Mouse (Mus musculus) heart, adult 2 months (tissue): Measurements from ENCODE around the gene Vsig10l. TPM values are rescaled to one million over a fixed set of nuclear protein-coding genes. Genes with fewer than 3 reads are reported as not detected.

Experiments used
- DNase-seq, 2 experiments: peaks; one replicate each; pipeline ENCODE4 v3.0.0; 2021
- H3K27ac ChIP-seq: fragments of 200-600 bp; 2 replicates; pipeline ENCODE4 v1.8.1; 2022
- H3K27me3 ChIP-seq: fragments of 200-500 bp; 2 replicates; pipeline ENCODE4 v1.6.1; 2012; ENCODE audit warnings: mild to moderate bottlenecking, low read length, inconsistent platforms, mixed read lengths; ENCODE audit not compliant: control insufficient read depth, insufficient read depth
- H3K36me3 ChIP-seq: fragments of 200-500 bp; 2 replicates; pipeline ENCODE4 v1.6.1; 2012; ENCODE audit warnings: low read length, inconsistent platforms; ENCODE audit not compliant: control insufficient read depth, insufficient read depth
- H3K4me1 ChIP-seq: fragments of 200-500 bp; 2 replicates; pipeline ENCODE4 v1.6.1; 2011; ENCODE audit warnings: low read length; ENCODE audit not compliant: control insufficient read depth, insufficient read depth
- H3K4me3 ChIP-seq: fragments of 200-600 bp; 2 replicates; pipeline ENCODE4 v1.8.1; 2022
- H3K79me2 ChIP-seq: fragments of 200-500 bp; replicated peaks from 2 replicates; pipeline ENCODE4 v1.6.1; 2012; ENCODE audit warnings: mild to moderate bottlenecking, inconsistent platforms, low read length, moderate library complexity, mixed read lengths; ENCODE audit not compliant: control insufficient read depth, insufficient read depth
- H3K9ac ChIP-seq: fragments of 200-500 bp; 2 replicates; pipeline ENCODE4 v1.6.1; 2012; ENCODE audit warnings: low read depth, mild to moderate bottlenecking, control low read depth, inconsistent platforms, low read length, mixed read lengths
- CTCF ChIP-seq: fragments of 200-600 bp; IDR thresholded peaks from 2 replicates; pipeline ENCODE4 v1.8.1; 2022; ENCODE audit warnings: antibody characterized with exemption, mild to moderate bottlenecking, moderate library complexity
- EP300 ChIP-seq: fragments of 200-500 bp; IDR thresholded peaks from 2 replicates; pipeline ENCODE4 v1.6.1; 2011; ENCODE audit warnings: low read depth, low read length, control low read depth; ENCODE audit not compliant: insufficient read depth
- POLR2A ChIP-seq: fragments of 200-500 bp; IDR thresholded peaks from 2 replicates; pipeline ENCODE4 v1.6.1; 2011; ENCODE audit warnings: mild to moderate bottlenecking, low read depth, low read length, control low read depth; ENCODE audit not compliant: insufficient read depth
- WGBS: fragments of 180-500 bp; shearing (Covaris S2); methylation state at CpG from one replicate; pipeline ENCODE4 v1.1.7; 2018; 5-methylcytosine and 5-hydroxymethylcytosine counted together
- intact Hi-C: fragments of 180-260 bp; cut with DNase I; formaldehyde crosslinking; loops from one replicate; pipeline ENCODE4 v1.15.1; 2025
- polyA plus RNA-seq: library from polyadenylated mRNA; depleted of rRNA; stranded (reverse); fragments of >200 nt; gene quantifications from 2 replicates; pipeline ENCODE4 v1.2.3, GENCODE M21; 2012
- total RNA-seq, 2 experiments: library from RNA; stranded (reverse); gene quantifications; 2 replicates each; pipeline ENCODE4 v1.2.3; 2021

Vsig10l gene
- total and polyA plus RNA-seq, 3 experiments: 1.0 to 3.0 (median 1.1) TPM

DNA sequence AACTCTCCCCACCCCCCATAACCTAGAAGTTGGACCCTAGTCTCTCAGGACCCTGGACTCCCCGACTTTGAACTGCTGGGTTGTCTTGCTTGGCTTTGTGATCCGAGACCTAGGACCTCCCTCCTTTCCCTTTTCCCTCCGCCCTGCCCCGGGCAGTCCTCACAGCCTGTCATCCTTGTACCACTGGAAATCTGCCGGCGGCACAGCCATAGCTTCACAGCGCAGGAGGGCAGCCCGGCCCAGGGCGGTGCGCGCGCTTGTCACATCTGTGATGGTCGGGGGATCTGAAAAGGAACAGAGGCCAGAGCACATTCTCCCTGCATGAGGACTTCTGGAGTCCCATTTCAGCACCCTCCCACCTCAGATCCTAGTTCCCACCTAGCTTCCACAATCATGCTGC, 13.4 kb downstream of the Vsig10l start:
- intact Hi-C loops: no loop called here
- TF ChIP-seq POLR2A: no peak
- TF ChIP-seq CTCF: no peak
- TF ChIP-seq EP300: no peak
- no peaks in the 10 kb centered on the region for H3K4me1 ChIP-seq
- H3K4me3 ChIP-seq: no peak overlapping the region
- H3K9ac ChIP-seq: no peak overlapping the region
- H3K27me3 ChIP-seq: peaks cover 3% of the 10 kb centered on the region; the same call in 1 of the 2 replicates
- DNase-seq: no peak
- 4% methylated on average over 13 of the region's 13 CpGs for WGBS
- H3K36me3 ChIP-seq: no peaks in the 10 kb centered on the region
- no peaks in the 10 kb centered on the region for H3K79me2 ChIP-seq
- no peak overlapping the region for H3K27ac ChIP-seq

DNA sequence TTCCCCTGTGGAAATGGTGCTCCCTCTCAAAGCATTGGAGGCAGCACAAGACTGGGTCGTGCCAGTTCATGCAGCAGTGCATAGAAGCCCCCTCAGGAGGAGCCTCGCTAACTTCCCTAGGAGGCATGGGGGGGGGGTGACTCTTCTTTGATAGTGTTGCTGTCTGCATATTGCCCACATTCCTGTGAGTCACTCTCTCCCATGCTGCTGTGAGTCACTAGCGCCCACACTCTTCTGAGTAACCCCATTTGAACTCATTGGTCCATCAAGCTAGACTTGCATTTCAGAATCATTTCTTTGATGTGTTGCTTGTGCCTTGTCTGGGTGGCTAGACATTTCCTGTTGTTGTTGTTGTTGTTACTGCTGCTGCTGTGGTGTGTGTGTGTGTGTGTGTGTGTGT, 18.2 kb downstream of the Vsig10l start:
- Histone ChIP-seq H3K27me3 (peaks cover 1% of the 10 kb centered on the region; the same call in 1 of the 2 replicates), H3K36me3 (no peaks in the 10 kb centered on the region), H3K4me1 (no peaks in the 10 kb centered on the region), H3K4me3 (no peak overlapping the region), H3K79me2 (no peaks in the 10 kb centered on the region), H3K27ac (no peak overlapping the region), H3K9ac (no peak overlapping the region)
- no peak for DNase-seq
- intact Hi-C loops: no loop called here
- no peak for TF ChIP-seq EP300
- 56% methylated on average over 3 of the region's 3 CpGs for WGBS

DNA sequence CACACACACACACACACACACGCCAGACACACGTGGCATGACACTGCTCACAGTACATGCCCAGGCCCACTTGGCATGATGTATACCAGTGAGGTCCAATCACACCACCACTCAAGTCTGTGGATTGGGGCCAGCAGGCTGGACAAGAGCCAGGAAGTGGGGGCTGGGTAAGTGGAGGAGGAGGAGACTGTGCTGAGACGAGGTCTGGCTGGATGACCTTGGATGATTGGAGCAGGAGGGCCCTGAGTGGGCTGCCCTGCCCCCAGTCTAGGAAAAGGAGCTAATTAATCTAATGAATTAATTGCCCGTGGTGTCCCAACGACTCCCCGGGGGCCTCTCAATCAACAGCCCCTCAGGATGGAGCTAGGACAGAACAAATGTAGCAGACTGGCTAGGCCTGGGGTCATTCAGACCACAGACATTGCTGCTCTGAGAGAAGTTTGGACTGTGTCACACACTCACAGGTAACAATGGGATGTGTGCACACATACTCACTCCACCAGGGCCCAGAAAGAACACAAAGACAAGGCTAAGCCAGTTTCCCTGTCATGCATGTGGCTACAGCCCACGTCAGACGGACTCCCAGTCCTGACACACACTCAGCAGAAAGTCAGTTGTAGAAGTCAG, 19.3 kb downstream of the Vsig10l start:
- Histone ChIP-seq H3K79me2 (no peaks in the 10 kb centered on the region), H3K36me3 (no peaks in the 10 kb centered on the region), H3K4me1 (no peaks in the 10 kb centered on the region), H3K27me3 (no peaks in the 10 kb centered on the region; the same call in 1 of the 2 replicates), H3K9ac (no peak overlapping the region), H3K27ac (no peak overlapping the region), H3K4me3 (no peak overlapping the region)
- no peak for DNase-seq
- 67% methylated on average over 8 of the region's 8 CpGs for WGBS
- intact Hi-C loops: no loop called here
- TF ChIP-seq EP300 (no peak), CTCF (no peak), POLR2A (no peak)

DNA sequence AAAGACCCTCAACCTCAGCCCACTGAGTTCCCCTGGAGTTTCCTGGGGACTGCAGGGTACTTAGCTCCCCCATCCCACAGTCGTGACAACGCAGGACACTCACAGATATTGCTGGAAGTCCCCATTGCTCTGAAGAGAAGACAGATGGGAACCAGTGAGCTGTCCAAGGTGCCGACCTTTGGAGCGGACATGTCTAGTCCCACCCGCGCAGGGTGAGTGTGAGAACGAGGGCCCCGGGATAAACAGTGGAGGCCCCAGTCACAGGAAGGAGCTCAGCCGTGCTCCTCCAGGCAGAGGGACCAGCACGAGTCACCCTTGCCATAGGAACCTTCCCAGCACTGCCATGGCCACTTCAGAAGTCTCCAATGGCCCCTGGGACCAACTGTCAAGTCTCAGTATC, 20.3 kb downstream of the Vsig10l start:
- intact Hi-C loops: no loop called here
- Histone ChIP-seq H3K27ac (no peak overlapping the region), H3K9ac (no peak overlapping the region), H3K36me3 (no peaks in the 10 kb centered on the region), H3K79me2 (no peaks in the 10 kb centered on the region), H3K27me3 (no peaks in the 10 kb centered on the region; the same call in 1 of the 2 replicates), H3K4me1 (no peaks in the 10 kb centered on the region), H3K4me3 (no peak overlapping the region)
- WGBS: 9% methylated on average over 10 of the region's 10 CpGs
- TF ChIP-seq CTCF (no peak), POLR2A (no peak), EP300 (no peak)
- no peak for DNase-seq

DNA sequence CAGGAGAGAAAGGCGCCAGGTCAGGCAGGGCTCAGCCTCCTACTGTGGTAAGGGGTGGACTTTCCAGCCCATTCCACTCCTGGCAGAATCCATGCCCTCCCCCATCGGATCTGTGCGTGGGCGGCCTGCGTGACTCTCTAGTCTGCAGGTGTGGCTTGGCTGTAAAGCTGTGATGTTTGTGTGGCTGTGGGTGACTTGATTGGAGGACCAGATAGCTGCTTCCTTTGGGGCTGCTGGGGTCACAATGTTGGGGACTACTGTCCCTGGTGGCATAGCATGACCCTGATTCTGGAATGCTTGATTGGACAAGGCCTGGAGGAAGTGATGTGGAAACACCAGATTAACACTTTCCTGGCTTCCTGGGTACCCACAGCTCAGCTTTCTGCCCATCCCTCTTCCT, 25.7 kb downstream of the Vsig10l start:
- H3K4me1 ChIP-seq: no peaks in the 10 kb centered on the region
- no peak overlapping the region for H3K9ac ChIP-seq
- intact Hi-C loops: no loop called here
- no peaks in the 10 kb centered on the region for H3K36me3 ChIP-seq
- TF ChIP-seq CTCF (no peak), EP300 (no peak), POLR2A (no peak)
- no peak overlapping the region for H3K27ac ChIP-seq
- peaks cover 3% of the 10 kb centered on the region; the same call in 1 of the 2 replicates for H3K27me3 ChIP-seq
- DNase-seq: no peak
- no peaks in the 10 kb centered on the region for H3K79me2 ChIP-seq
- 30% methylated on average over 5 of the region's 5 CpGs for WGBS
- no peak overlapping the region for H3K4me3 ChIP-seq

DNA sequence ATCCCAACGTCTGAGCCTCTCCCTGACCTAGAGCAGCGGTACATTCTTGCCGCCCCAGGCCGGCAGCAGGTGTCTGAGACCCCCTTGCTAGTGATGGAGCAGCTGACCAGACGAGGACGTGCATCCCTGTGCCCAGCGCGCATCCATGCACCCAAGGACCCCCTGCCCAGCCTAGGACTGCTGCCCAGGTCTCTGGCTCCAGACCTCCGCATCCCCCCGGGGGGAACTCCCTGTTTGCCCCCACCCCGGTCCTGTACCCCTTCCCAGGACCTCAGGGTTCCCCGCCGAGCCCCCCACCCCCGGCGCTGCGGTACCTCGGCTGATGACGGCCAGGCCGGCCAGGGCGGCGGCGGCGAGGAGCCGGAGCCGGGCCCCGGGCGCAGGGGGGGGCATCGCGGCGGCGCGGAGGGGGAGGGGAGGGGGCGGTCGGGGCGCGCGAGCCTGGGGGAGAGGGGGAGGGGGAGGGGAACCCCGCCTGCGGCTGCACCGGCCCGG, 26.7 kb downstream of the Vsig10l start, which contains the start of gene Iglon5:
Gene Iglon5, minus strand, starts transcription at position 445 of the 495 bp plus-strand sequence.
- H3K27me3 ChIP-seq: peaks cover 3% of the 10 kb centered on the region; the same call in 1 of the 2 replicates
- no peaks in the 10 kb centered on the region for H3K4me1 ChIP-seq
- no peak within 1 kb of the TSS for H3K9ac ChIP-seq
- H3K4me3 ChIP-seq: no peak within 1 kb of the TSS
- no peaks in the 10 kb centered on the region for H3K79me2 ChIP-seq
- TF ChIP-seq CTCF: no peak
- no peak for TF ChIP-seq EP300
- TF ChIP-seq POLR2A: no peak
- no peak within 1 kb of the TSS for H3K27ac ChIP-seq
- intact Hi-C loops: no loop called here
- 4% methylated on average over 19 of the region's 41 CpGs for WGBS
- DNase-seq: peak in 1 of 2 experiments; percentile 15
- H3K36me3 ChIP-seq: no peaks in the 10 kb centered on the region
